Comparison of ENCODE assay signal across 10 mouse cellular contexts in genomic region chr8:90936840-90937239, GRCm38 (mm10).
DNase-seq lines count a peak whose midpoint lies in the region; ATAC-seq and TF ChIP-seq lines count a peak whose summit lies in the region.
"Had no signal": no experiment of that assay in that cellular context is flagged by ENCODE, and none has a peak within 500 bp of the region (broad histone marks: within the 10 kb centered on the region; RNA-seq: fewer than 3 reads in every experiment).

No protein-coding gene starts in this region.

- H3K4me2 ChIP-seq in embryonic facial prominence, embryonic 14.5 days (ENCODE audit: low read depth, low read length), result no peak overlapping the region
- no peak overlapping the region for H3K4me2 ChIP-seq in stomach, postnatal 0 days (replicated peaks; ENCODE audit: low read depth)
- H3K4me2 ChIP-seq: heart, embryonic 15.5 days; liver, embryonic 15.5 days had no signal

- intact Hi-C loops in heart, postnatal 10 days (cut with DNase I), result loop anchor here (1.0 kb wide), 1 partner anchor 109 kb away; the partner anchor contains the start of gene Chd9

- no peaks in the 10 kb centered on the region for H3K4me1 ChIP-seq in embryonic facial prominence, embryonic 14.5 days (ENCODE audit: control insufficient read depth, insufficient read depth, low read length)
- H3K4me1 ChIP-seq in stomach, postnatal 0 days (replicated peaks; ENCODE audit: control insufficient read depth, insufficient read depth), result no peaks in the 10 kb centered on the region; the same call in 1 of the 2 replicates
- H3K4me1 ChIP-seq: heart, embryonic 15.5 days had no signal

- no peak for TF ChIP-seq EP300 in stomach, postnatal 0 days (optimal IDR thresholded peaks at IDR 0.05)

- no peak overlapping the region for H3K27ac ChIP-seq in embryonic facial prominence, embryonic 14.5 days (replicated peaks; ENCODE audit: low read depth, low read length)
- H3K27ac ChIP-seq in stomach, postnatal 0 days (replicated peaks), result no peak overlapping the region
- H3K27ac ChIP-seq: heart, embryonic 15.5 days; liver, embryonic 15.5 days had no signal

- peak; percentile 76 for TF ChIP-seq CTCF in stomach, postnatal 0 days (IDR thresholded peaks at IDR 0.05; ENCODE audit: low read depth)

- WGBS in embryonic facial prominence, embryonic 14.5 days, result 47% methylated on average over 1 of the region's 1 CpGs
- WGBS in stomach, postnatal 0 days, result 57% methylated on average over 1 of the region's 1 CpGs

- no peak for ATAC-seq in embryonic facial prominence, embryonic 14.5 days (ENCODE audit: low read depth)
- ATAC-seq in stomach, postnatal 0 days (ENCODE audit: low FRiP score, low TSS enrichment), result no peak

- H3K9me3 ChIP-seq in embryonic facial prominence, embryonic 14.5 days (ENCODE audit: control insufficient read depth, low read length), result no peaks in the 10 kb centered on the region
- H3K9me3 ChIP-seq in stomach, postnatal 0 days (ENCODE audit: control insufficient read depth, low read length), result no peaks in the 10 kb centered on the region
- H3K9me3 ChIP-seq: heart, embryonic 15.5 days; liver, embryonic 15.5 days had no signal

- no peak overlapping the region for H3K4me3 ChIP-seq in embryonic facial prominence, embryonic 14.5 days (ENCODE audit: low read depth, low read length)
- no peak overlapping the region for H3K4me3 ChIP-seq in stomach, postnatal 0 days (ENCODE audit: low read depth, low read length)
- H3K4me3 ChIP-seq: heart, embryonic 15.5 days; liver, embryonic 15.5 days had no signal

- H3K9ac ChIP-seq in embryonic facial prominence, embryonic 14.5 days (ENCODE audit: low read depth, low read length), result no peak overlapping the region
- H3K9ac ChIP-seq in stomach, postnatal 0 days (ENCODE audit: low read length), result no peak overlapping the region
- H3K9ac ChIP-seq: heart, embryonic 15.5 days; liver, embryonic 15.5 days had no signal

- no peaks in the 10 kb centered on the region for H3K27me3 ChIP-seq in embryonic facial prominence, embryonic 14.5 days (replicated peaks; ENCODE audit: control insufficient read depth, insufficient read depth, low read length)
- no peaks in the 10 kb centered on the region for H3K27me3 ChIP-seq in stomach, postnatal 0 days (ENCODE audit: control insufficient read depth, insufficient read depth, low read length)
- H3K27me3 ChIP-seq: heart, embryonic 15.5 days; liver, embryonic 15.5 days had no signal

- peaks cover 20% of the 10 kb centered on the region; the same call in 1 of the 2 replicates for H3K36me3 ChIP-seq in embryonic facial prominence, embryonic 14.5 days (ENCODE audit: control insufficient read depth, insufficient read depth, low read length)
- H3K36me3 ChIP-seq in stomach, postnatal 0 days (ENCODE audit: control insufficient read depth, insufficient read depth, low read length), result no peaks in the 10 kb centered on the region; the same call in 1 of the 2 replicates

- DNase-seq in heart, adult 8-10 months (ENCODE audit: low spot score), result peak; percentile 44
- DNase-seq in heart, postnatal 10 days, result no peak
- peak; percentile 36 for DNase-seq in thymus, postnatal 0 days (ENCODE audit: low spot score)
- no peak for DNase-seq in thymus, postnatal 36 days
- DNase-seq in embryonic facial prominence, embryonic 14.5 days (ENCODE audit: low spot score), result peak; percentile 31
- DNase-seq in stomach, postnatal 0 days (ENCODE audit: low spot score), result no peak
- no peak for DNase-seq in gastrocnemius, postnatal 25 days
- no peak for DNase-seq in cerebellum, postnatal 10 days

Comparison
In these comparisons a context has a peak if more than half of its experiments do, and no peak if none do; other contexts are left out.
1. DNase-seq: peak in heart, adult 8-10 months (single experiment), thymus, postnatal 0 days (single experiment) and embryonic facial prominence, embryonic 14.5 days (single experiment); none in heart, postnatal 10 days (0 of 2), thymus, postnatal 36 days (0 of 2), stomach, postnatal 0 days (single experiment), gastrocnemius, postnatal 25 days (single experiment) and cerebellum, postnatal 10 days (0 of 2).